8 mouse cellular contexts compared by ENCODE assay signal in genomic region chr8:69995422-69995775, GRCm38 (mm10). TPM values are rescaled to one million over a fixed set of nuclear protein-coding genes. Genes with fewer than 3 reads are reported as not detected.
DNase-seq lines count a peak whose midpoint lies in the region; ATAC-seq lines count a peak whose summit lies in the region.

No protein-coding gene starts in this region.

- no peaks in the 10 kb centered on the region for H3K9me3 ChIP-seq in erythroblast, embryonic 14.5 days (ENCODE audit: control insufficient read depth, low read length)
- no peaks in the 10 kb centered on the region for H3K9me3 ChIP-seq in limb, embryonic 12.5 days
- H3K9me3 ChIP-seq in stomach, embryonic 14.5 days (ENCODE audit: control insufficient read depth, low read depth, low read length), result no peaks in the 10 kb centered on the region

- peak overlapping the region; percentile 79 for H3K9ac ChIP-seq in limb, embryonic 12.5 days (replicated peaks)
- H3K9ac ChIP-seq in stomach, embryonic 14.5 days (replicated peaks; ENCODE audit: low read depth, low read length), result peak overlapping the region; percentile 72

- H3K36me3 ChIP-seq in erythroblast, embryonic 14.5 days (ENCODE audit: control insufficient read depth), result peaks cover 31% of the 10 kb centered on the region
- H3K36me3 ChIP-seq in limb, embryonic 12.5 days, result peaks cover 7% of the 10 kb centered on the region; the same call in 1 of the 2 replicates
- H3K36me3 ChIP-seq in stomach, embryonic 14.5 days (ENCODE audit: control insufficient read depth, insufficient read depth, low read length), result no peaks in the 10 kb centered on the region

- peaks cover 49% of the 10 kb centered on the region for H3K4me1 ChIP-seq in erythroblast, embryonic 14.5 days (ENCODE audit: control insufficient read depth)
- peaks cover 13% of the 10 kb centered on the region for H3K4me1 ChIP-seq in limb, embryonic 12.5 days (replicated peaks)
- no peaks in the 10 kb centered on the region for H3K4me1 ChIP-seq in stomach, embryonic 14.5 days (ENCODE audit: control insufficient read depth, insufficient read depth, low read length)

- H3K4me3 ChIP-seq in erythroblast, embryonic 14.5 days (replicated peaks), result peak overlapping the region; percentile 89
- H3K4me3 ChIP-seq in limb, embryonic 12.5 days (replicated peaks), result peak overlapping the region; percentile 96
- peak overlapping the region; percentile 93 for H3K4me3 ChIP-seq in stomach, embryonic 14.5 days (ENCODE audit: low read depth, low read length)

- WGBS in limb, embryonic 12.5 days, result under 1% methylated on average over 7 of the region's 7 CpGs
- 2% methylated on average over 7 of the region's 7 CpGs for WGBS in stomach, embryonic 14.5 days

- no peaks in the 10 kb centered on the region for H3K27me3 ChIP-seq in erythroblast, embryonic 14.5 days (ENCODE audit: control insufficient read depth)
- H3K27me3 ChIP-seq in limb, embryonic 12.5 days, result no peaks in the 10 kb centered on the region
- no peaks in the 10 kb centered on the region for H3K27me3 ChIP-seq in stomach, embryonic 14.5 days (ENCODE audit: control insufficient read depth, insufficient read depth, low read length)

- peak overlapping the region; percentile 84 for H3K27ac ChIP-seq in limb, embryonic 12.5 days
- peak overlapping the region; percentile 82 for H3K27ac ChIP-seq in stomach, embryonic 14.5 days (ENCODE audit: low read length)

- H3K4me2 ChIP-seq in limb, embryonic 12.5 days, result peak overlapping the region; percentile 80
- H3K4me2 ChIP-seq in stomach, embryonic 14.5 days (replicated peaks; ENCODE audit: low read depth, low read length), result peak overlapping the region; percentile 81

- DNase-seq in spleen, adult 12 weeks (ENCODE audit: low spot score), result peak; percentile 14
- DNase-seq in spleen, postnatal 36 days (ENCODE audit: low spot score in 2 of 2), result no peak
- DNase-seq in adrenal gland, postnatal 36 days, result no peak
- no peak for DNase-seq in spleen, postnatal 10 days (ENCODE audit: low spot score in 2 of 2)

- ATAC-seq in erythroblast, adult 5-6 weeks (replicated peaks; ENCODE audit: low FRiP score, poor library complexity, severe bottlenecking), result no peak
- ATAC-seq in limb, embryonic 12.5 days (ENCODE audit: insufficient number of reproducible peaks, insufficient read depth, low FRiP score, low TSS enrichment, low read depth), result no peak
- ATAC-seq in stomach, embryonic 14.5 days (ENCODE audit: insufficient number of reproducible peaks, insufficient read depth, low FRiP score, low read depth), result no peak

RNA-seq across cellular contexts. Expression of gene Gatad2a, which starts 0.8 kb away (rescaled TPM):
- polyA plus RNA-seq in erythroblast, embryonic 14.5 days (2012), result 5.9 and 8.1 TPM in 2 replicates
- total RNA-seq in erythroblast, adult 5-6 weeks (2015; ENCODE audit: low replicate concordance), result 22.8 and 30.2 TPM in 2 replicates
- total RNA-seq in erythroblast, adult 5-6 weeks (2017; ENCODE audit: low replicate concordance), result 25.7 and 31.8 TPM in 2 replicates
- polyA plus RNA-seq in limb, embryonic 12.5 days (2016; fragmentation: Nextera tagmentation; extraction: Ambion mirVana), result 51.3 and 68.4 TPM in 2 replicates
- polyA plus RNA-seq in stomach, embryonic 14.5 days (2014; fragmentation: Nextera tagmentation; extraction: Ambion mirVana), result 46.5 and 49.6 TPM in 2 replicates
- 10 to 100 TPM; 93.2 to 94.3 TPM for total RNA-seq in adrenal gland, postnatal 36 days (2021)

RNA-seq across cellular contexts. Expression of gene Mau2, which starts 47.1 kb away (rescaled TPM):
- 1.5 TPM in 2 replicates for polyA plus RNA-seq in erythroblast, embryonic 14.5 days (2012)
- total RNA-seq in erythroblast, adult 5-6 weeks (2015; ENCODE audit: low replicate concordance), result 24.0 and 33.9 TPM in 2 replicates
- 47.4 and 49.5 TPM in 2 replicates for total RNA-seq in erythroblast, adult 5-6 weeks (2017; ENCODE audit: low replicate concordance)
- 62.7 and 65.3 TPM in 2 replicates for polyA plus RNA-seq in limb, embryonic 12.5 days (2016; fragmentation: Nextera tagmentation; extraction: Ambion mirVana)
- 53.4 and 58.5 TPM in 2 replicates for polyA plus RNA-seq in stomach, embryonic 14.5 days (2014; fragmentation: Nextera tagmentation; extraction: Ambion mirVana)
- total RNA-seq in adrenal gland, postnatal 36 days (2021), result 10 to 100 TPM; 56.7 to 63.4 TPM

RNA-seq across cellular contexts. Expression of gene Sugp1, which starts 47.2 kb away (rescaled TPM):
- polyA plus RNA-seq in erythroblast, embryonic 14.5 days (2012), result 4.0 TPM in 2 replicates
- 8.2 and 10.6 TPM in 2 replicates for total RNA-seq in erythroblast, adult 5-6 weeks (2015; ENCODE audit: low replicate concordance)
- total RNA-seq in erythroblast, adult 5-6 weeks (2017; ENCODE audit: low replicate concordance), result 15.6 and 22.6 TPM in 2 replicates
- polyA plus RNA-seq in limb, embryonic 12.5 days (2016; fragmentation: Nextera tagmentation; extraction: Ambion mirVana), result 55.9 and 58.9 TPM in 2 replicates
- 35.3 and 40.1 TPM in 2 replicates for polyA plus RNA-seq in stomach, embryonic 14.5 days (2014; fragmentation: Nextera tagmentation; extraction: Ambion mirVana)
- 10 to 100 TPM; 30.9 to 31.5 TPM for total RNA-seq in adrenal gland, postnatal 36 days (2021)

Comparison
In these comparisons a context has a peak if more than half of its experiments do, and no peak if none do; other contexts are left out.
1. RNA of gene Mau2, which starts 47.1 kb away (polyA plus RNA-seq): 62.7 to 65.3 TPM in limb, embryonic 12.5 days and 53.4 to 58.5 TPM in stomach, embryonic 14.5 days; 1.5 TPM in erythroblast, embryonic 14.5 days; every median in the first group is over 10 times any median in the second.
2. Peak in every context shown above with its lines, with median percentiles within 50 percentile points of each other: H3K4me3 ChIP-seq.